Mouse (Mus musculus) layer of hippocampus, postnatal 25 days (tissue): ENCODE data around the gene Ints1. TPM values are rescaled to one million over a fixed set of nuclear protein-coding genes. Genes with fewer than 3 reads are reported as not detected.
A peak's percentile ranks its signal among the peaks of the same experiment; 100 is the strongest.

Source experiments
- DNase-seq, 2 experiments: peaks; one replicate each; pipeline ENCODE4 v3.0.0; 2022; ENCODE audit warnings: mixed read lengths in 2 of 2, low spot score in 1 of 2; ENCODE audit errors: extremely low spot score in 1 of 2
- total RNA-seq, 2 experiments: library from RNA; stranded (reverse); gene quantifications; 2 replicates each; pipeline ENCODE4 v1.2.3; 2021

Gene Ints1
- total RNA-seq, result 100 to 1,000 TPM in 1 of 2 experiments, 10 to 100 TPM in 1; 79.4 to 103 TPM

DNA sequence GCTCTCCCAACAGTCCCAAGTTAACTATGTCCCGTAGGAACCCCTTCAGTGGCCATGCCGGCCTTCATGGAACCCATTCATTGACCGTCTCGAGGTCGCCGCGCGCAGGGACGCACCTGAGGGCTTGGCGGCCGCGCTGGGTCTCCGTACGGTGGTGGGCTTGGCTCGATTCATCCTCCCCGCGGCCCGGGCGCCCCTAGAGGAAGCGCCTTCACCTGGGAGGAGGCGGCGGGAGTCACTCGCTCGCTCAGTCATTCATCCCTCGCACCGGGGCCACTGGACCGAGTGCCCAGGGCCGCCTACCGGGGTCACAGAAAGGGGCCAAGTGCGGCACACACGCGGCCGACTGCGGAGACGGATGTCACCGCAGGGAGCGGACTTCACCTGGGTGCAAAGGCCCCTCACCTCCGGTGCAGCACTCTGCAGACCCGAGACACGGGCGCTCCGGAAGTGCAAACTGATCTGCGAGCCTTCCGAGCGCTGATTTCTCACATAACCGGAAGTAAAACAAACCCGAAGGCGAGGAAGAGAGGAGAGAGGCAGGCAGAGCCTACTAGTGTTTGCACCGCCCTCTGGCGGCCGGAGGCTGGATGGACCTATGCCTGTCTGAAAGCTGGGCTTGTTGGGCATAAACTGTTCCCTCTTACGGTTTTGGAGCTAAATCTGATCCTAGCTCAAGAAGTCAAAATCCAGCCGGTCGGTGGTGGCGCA, at the start of gene Ints1:
TSS of gene Ints1 (minus strand) at position 459 of the 711 bp plus-strand sequence.
- peak; percentile 92 to 99 for DNase-seq

DNA sequence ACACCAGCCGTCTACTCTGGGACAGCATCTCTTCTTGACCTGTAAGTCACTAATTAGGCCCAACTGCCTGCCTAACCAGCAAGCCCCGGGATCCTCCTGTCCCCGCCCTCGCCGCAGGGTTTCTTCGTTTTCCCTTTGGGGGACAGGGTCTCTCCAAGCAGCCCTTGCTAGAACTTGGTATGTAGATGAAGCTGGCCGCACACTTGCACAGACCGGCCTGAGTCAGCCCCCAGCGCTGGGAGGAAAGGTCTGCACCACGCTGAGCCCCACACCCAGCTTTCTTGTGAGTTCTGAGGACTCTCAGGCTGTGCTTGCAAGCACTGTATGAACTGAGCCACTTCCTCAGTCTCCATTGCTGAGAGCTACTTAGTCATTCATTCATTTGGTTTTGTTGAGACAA, 49.1 kb upstream of the Ints1 start:
- DNase-seq, result no peak

DNA sequence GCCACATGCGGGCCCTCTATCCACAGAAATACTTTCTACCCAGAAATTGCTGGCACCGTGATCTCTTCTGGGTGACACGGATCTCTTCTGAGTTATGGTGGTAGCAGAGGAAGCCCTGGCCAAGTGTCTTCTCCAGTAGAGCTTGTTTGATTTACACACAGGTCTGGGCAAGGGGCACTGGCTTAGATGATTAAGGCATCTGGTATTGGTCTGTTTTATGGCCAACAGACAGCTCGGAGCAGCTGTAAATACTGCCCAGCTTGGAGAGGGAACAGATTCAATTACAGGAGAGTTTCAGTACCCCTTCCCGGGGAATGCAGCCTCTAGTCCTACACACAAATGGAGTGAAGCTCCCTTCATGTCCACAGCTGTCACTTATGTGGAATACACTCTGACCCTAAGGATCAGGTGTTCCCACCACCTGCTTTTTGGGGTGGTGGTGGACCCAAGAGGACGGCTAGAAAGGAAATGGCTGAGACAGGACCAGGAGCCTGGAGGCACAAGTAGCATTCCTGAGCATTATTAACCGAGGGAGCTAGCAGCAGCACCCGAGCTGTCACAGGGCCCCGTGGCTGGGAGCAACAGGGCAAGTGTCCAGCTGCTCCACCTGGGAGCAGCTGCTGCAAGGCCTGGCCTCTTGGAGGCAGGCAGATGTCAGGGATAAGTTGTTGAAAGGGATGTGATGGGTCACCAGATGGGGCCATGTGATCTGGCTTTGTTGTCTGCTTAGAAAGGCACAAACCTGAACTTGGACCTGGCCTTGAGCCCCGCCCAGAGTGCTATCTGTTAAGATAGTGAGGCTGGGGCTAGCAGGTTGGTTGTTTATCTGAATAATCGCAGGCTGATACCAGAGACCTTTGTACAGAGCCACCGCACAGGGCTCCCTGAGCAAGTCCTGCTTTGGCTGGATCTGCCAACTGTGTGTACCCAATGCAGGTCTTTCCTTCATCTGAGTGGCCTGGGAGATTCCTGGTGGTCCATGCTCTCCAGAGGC, 46.3 kb upstream of the Ints1 start:
- no peak for DNase-seq

GRCm38 (mm10) chr5:139819538-139820181, 44.2 kb upstream of the Ints1 start, which contains the start of gene Tmem184a:
Tmem184a (minus strand) TSS chr5:139819917.
- DNase-seq, result no peak

DNA sequence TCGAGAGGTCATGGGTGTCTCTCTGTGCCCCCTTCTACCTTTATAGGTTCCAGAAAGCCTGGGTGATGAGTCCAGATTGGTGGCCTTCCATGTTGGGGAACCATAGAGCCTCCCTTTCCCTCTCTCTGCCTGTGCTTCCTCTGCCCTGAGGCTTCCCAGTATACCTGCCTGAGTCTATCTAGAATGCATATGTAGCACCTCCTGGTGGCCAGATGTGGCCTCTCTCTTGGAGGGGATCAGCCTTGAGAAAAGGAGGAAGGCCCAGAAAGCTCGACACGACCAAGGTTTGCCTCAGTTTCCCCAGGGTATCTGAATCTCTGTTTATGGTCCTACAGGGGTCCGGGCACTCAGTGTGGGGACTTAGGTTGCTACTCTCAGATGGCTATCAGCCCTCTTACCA, 43.3 kb upstream of the Ints1 start:
- no peak for DNase-seq

- no peak for DNase-seq
Observed at GRCm38 (mm10) chr5:139818056-139818455, 42.6 kb upstream of the Ints1 start.

DNA sequence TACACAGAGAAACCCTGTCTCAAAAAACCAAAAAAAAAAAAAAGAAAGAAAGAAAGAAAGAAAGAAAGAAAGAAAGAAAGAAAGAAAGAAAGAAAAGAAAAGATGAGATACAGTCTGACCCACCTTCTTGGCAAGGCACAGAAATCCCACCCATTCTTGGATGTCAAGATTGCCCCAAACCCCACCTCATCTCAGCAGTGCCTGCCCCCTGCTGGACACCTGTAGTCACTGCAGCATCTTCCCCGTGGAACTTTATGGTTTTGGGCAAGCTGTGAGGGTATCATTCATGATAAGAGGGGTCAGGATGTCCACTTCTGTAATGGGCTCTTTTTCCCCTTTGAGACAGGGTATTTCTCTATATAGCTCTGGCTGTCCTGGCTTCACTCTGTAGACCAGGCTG, 41.8 kb upstream of the Ints1 start:
- DNase-seq, result no peak

GRCm38 (mm10) chr5:139816445-139816844, 41.0 kb upstream of the Ints1 start:
- DNase-seq, result no peak

DNA sequence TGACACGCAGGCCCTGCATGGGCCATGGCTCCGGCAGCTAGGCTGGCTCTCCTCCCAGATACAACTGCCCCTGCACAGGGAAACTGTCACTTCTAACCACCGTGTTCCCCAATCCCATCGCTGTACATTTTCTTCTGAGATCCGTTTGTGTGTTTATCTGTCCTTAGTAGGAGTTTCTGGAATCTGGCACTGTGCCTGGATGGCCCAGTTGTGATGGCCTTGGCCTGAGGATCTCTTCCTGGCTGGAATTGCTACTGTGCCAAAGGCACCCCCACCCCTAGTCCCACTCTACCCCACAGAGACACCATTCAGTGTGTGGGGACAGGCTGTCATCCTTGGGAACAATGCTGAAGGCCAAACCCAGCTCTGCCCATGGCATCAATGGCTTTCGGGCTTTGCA, 40.5 kb upstream of the Ints1 start:
- DNase-seq, result no peak

DNA sequence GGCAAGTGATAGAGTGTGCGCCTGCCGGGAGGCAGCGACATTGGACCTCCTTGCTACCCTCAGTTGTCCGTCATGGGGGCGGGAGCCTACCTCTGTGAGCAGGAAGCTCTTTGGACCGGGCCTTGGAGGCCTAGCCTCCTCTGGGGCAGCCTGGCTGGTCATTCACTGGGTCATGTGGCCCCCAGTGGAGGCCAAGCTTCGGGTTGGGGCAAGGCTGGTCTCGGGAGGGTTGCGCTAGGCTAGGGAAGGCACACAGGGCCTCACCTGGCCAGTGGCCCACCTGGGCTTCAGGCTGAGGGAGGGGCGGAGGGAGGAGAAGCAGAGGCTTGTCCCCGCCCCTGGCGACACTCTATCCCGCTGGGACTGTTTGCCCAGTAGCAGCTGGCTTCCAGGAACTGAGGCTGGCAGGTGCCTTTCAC, 38.5 kb upstream of the Ints1 start:
- no peak for DNase-seq

- no peak for DNase-seq
Observed at GRCm38 (mm10) chr5:139813126-139813490, 37.6 kb upstream of the Ints1 start.

DNA sequence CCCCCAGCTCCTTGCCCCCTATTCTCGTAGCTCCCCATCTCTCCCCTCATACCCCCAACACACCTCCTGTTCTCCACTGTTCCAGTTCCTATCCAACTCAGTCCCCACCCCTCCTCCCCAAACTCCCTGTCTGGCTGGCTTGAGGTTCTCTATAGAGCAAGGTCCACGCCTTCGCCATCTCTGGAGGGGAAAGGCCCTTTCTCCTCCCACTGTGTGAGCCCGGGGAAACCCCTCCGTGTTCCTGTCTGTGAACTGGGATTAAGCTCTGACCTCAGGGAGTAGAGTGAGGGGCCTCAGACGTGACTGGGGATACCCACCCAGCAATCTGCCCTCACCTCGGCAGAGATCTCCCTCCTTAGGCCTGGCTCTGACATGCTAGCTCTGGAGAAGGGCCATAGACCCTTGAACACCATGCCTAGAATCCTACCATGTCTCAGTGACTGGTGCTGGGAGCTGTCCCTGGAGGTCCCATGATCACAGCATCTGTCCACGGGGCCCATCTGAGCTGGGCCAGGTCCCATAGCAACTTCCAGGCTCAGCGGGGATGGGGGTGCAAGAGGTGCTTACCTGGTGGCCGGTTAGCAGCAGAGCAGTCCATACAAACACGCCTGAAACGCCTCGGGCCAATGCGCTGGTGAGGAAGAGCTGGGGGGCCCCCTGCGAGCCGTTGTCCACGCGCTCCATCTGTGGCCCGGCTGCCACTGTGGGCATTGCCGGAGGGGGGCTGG, 37.1 kb upstream of the Ints1 start:
- DNase-seq, result no peak

GRCm38 (mm10) chr5:139811677-139812397, 36.4 kb upstream of the Ints1 start:
- DNase-seq, result no peak

DNA sequence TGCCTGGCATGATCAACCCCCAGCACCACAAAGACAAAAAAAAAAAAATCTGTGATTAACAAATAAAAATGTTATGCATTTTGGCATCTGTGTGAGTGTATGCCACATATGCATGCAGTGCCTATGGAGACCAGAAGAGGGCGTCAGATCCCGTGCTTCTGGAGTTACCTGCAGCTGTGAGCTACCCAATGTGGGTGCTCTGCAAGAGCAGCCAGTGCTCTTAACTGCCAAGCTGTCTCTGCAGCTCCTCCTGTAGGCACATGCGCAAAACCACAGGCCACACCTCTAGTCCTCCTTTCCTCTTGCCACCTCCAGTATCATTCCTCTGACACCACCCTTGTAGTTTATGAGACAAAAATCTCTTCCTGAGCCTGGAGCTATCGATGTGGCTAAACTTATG, 33.9 kb upstream of the Ints1 start:
- no peak for DNase-seq

GRCm38 (mm10) chr5:139805924-139806323, 30.4 kb upstream of the Ints1 start:
- no peak for DNase-seq

DNA sequence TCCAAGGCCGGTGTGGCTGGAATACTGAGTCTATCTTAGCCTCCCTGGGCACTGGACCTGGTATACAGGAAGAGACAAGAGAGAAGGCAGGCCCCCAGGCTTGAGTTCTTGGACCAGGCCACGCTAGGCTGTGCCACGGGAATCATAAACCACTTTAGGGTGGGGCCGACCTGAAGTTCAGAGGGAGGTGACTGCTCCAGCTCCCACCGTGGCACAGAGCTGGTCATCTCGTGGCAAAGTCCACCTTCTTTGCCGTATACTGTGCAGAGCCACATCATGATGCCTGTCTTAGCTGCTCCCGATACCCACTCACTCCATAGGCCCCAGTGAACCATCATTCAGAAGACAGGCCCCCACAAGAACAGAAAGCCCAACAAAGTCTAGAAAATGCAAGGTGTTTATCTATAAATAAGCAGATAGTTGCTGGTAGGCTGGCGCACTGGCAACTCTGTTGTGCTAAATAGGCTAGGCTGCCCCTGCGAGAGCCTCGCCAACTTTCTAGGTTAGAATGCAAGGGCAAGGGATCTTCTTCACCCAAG, 29.2 kb upstream of the Ints1 start:
- no peak for DNase-seq

DNA sequence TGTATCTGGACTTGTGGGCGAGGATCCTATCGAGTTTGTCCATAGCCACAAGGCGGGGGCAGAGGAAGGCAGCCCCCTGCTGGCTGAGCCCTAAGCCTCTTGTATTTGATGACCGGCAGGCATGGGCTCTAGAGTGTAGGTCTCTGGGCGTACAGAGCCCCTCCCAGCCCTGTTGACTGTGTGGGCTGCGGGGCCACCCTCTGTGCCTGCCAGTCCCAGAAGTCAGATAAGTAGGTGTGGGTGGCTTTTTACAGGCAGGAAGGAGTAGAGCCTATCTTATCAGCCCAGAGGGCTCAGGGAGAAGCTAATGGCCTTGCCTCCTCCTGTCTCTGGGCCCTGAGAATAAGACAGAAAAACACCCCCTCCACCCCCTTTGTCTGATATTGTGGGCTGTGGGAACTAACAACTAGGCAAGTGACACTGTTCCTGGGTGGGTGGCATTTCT, 28.7 kb upstream of the Ints1 start:
- no peak for DNase-seq

DNA sequence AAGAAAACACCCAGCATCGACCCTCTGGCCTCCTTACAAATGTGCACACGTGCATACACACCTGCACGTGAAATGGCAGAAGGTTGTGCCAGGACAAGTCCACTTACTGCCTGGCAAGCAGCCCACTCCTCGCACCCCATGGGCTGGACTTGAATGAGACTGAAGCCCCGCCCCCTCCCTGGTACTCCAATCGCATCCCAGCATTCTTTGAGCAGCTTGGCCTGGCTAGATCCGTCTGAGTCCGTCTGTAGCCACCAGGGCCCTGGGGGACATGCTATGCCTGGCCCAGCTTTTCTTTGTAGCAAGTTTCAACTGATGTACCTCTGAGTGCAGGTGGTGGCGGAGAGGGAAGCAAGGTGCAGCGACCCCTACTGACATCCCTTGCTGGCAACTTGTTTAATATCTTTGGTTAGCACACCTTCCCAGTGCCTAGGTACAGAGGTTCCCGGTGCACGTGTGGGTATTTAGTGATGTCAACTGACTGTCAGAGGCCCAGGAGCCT, 28.2 kb upstream of the Ints1 start:
- DNase-seq, result no peak

DNA sequence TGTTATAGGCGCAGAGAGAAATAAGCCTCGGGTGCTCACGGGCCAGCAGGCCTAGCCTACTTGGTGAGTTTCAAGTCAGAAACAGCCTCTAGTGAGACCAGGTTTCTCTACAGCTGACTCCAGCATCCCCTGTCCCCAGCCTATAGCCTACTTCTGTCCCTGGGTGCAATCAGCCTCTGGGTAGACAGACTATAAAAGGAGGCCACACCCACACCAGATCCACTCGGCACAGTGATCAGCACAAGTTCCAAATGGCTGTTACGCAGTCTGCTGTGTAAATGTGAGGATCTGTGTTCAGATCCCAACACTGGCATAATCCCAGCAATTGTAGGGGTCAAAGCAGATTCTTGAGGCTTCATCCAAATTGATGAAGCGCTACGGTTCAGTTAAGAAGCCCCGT, 27.7 kb upstream of the Ints1 start:
- DNase-seq, result no peak
